In the genomic region with DNA sequence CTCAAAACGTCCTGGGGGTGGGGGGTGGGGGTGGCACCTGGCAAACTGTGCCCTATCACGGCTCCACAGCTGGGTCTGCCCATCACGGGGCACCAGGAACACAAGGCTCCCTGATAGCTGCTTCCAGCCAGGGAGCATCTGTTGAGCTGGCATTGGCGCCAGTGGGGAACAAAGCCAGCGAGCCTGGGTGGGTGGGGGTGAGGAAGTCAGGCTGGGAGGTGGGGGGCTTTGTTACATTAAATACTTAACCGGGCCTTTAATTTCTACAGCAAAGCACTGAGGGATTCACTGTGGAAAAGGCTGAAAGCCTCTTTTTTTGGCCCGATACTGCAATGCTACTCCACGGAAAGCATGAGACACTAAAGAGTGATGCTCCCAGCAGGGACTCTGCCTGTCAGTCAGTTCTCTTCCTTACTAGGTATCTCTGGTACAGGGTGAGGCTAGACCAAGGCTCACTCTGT, we compare ENCODE assay signal across 11 mouse cellular contexts. TPM values are rescaled to one million over a fixed set of nuclear protein-coding genes. Genes with fewer than 3 reads are reported as not detected.
DNase-seq lines count a peak whose midpoint lies in the region; ATAC-seq and TF ChIP-seq lines count a peak whose summit lies in the region.
"Had no signal": no experiment of that assay in that cellular context is flagged by ENCODE, and none has a peak within 500 bp of the region (broad histone marks: within the 10 kb centered on the region; RNA-seq: fewer than 3 reads in every experiment).

No protein-coding gene starts in this region.

- H3K4me2 ChIP-seq in heart, embryonic 11.5 days: no peak overlapping the region
- H3K4me2 ChIP-seq in midbrain, embryonic 14.5 days (ENCODE audit: low read length): peak overlapping the region; percentile 9; the same call in 1 of the 2 replicates
- H3K4me2 ChIP-seq in midbrain, embryonic 16.5 days (ENCODE audit: low read length): no peak overlapping the region
- peak overlapping the region; percentile 8; the same call in 1 of the 2 replicates for H3K4me2 ChIP-seq in forebrain, embryonic 12.5 days
- H3K4me2 ChIP-seq in myocyte (ENCODE audit: low read depth): no peak overlapping the region

- H3K27ac ChIP-seq in heart, embryonic 11.5 days (ENCODE audit: low read depth, low read length): no peak overlapping the region
- H3K27ac ChIP-seq in midbrain, embryonic 14.5 days (replicated peaks; ENCODE audit: low read depth, low read length): peak overlapping the region; percentile 45
- no peak overlapping the region for H3K27ac ChIP-seq in midbrain, embryonic 16.5 days (ENCODE audit: low read length)
- peak overlapping the region; percentile 56; the same call in 1 of the 2 replicates for H3K27ac ChIP-seq in forebrain, embryonic 12.5 days

- no peak overlapping the region for H3K9ac ChIP-seq in heart, embryonic 11.5 days (ENCODE audit: low read depth, low read length)
- no peak overlapping the region for H3K9ac ChIP-seq in midbrain, embryonic 14.5 days (replicated peaks; ENCODE audit: low read length)
- H3K9ac ChIP-seq in midbrain, embryonic 16.5 days (ENCODE audit: low read depth, low read length): no peak overlapping the region
- no peak overlapping the region for H3K9ac ChIP-seq in forebrain, embryonic 12.5 days
- H3K9ac ChIP-seq: lung, embryonic 15.5 days had no signal

- no peak overlapping the region for H3K4me3 ChIP-seq in heart, embryonic 11.5 days (ENCODE audit: low read depth, low read length)
- no peak overlapping the region for H3K4me3 ChIP-seq in midbrain, embryonic 14.5 days (replicated peaks; ENCODE audit: low read depth, low read length)
- no peak overlapping the region for H3K4me3 ChIP-seq in midbrain, embryonic 16.5 days (ENCODE audit: low read depth, low read length)
- H3K4me3 ChIP-seq in forebrain, embryonic 12.5 days (replicated peaks): no peak overlapping the region
- H3K4me3 ChIP-seq in myocyte: no peak overlapping the region
- H3K4me3 ChIP-seq: lung, embryonic 15.5 days had no signal

- no peaks in the 10 kb centered on the region for H3K27me3 ChIP-seq in heart, embryonic 11.5 days (ENCODE audit: control insufficient read depth, insufficient read depth, low read length)
- H3K27me3 ChIP-seq in midbrain, embryonic 14.5 days (ENCODE audit: control insufficient read depth, insufficient read depth, low read length): no peaks in the 10 kb centered on the region
- no peaks in the 10 kb centered on the region for H3K27me3 ChIP-seq in midbrain, embryonic 16.5 days (ENCODE audit: control insufficient read depth, insufficient read depth, low read depth, low read length)
- no peaks in the 10 kb centered on the region for H3K27me3 ChIP-seq in forebrain, embryonic 12.5 days
- H3K27me3 ChIP-seq in myocyte (ENCODE audit: control insufficient read depth, insufficient read depth, insufficient read length): no peaks in the 10 kb centered on the region
- H3K27me3 ChIP-seq: lung, embryonic 15.5 days had no signal

- no peaks in the 10 kb centered on the region for H3K79me2 ChIP-seq in myocyte (ENCODE audit: control insufficient read depth, insufficient read depth)

- peak; percentile 95 for DNase-seq in heart, adult 11 months
- DNase-seq in midbrain, embryonic 14.5 days: peak; percentile 40
- DNase-seq in right cerebral cortex, postnatal 4 days: no peak
- DNase-seq in c-Kit-positive CD71-positive TER-119-positive erythroid progenitor cells, embryonic 14.5 days (ENCODE audit: low spot score): no peak
- DNase-seq: kidney, adult 8-10 months; thymus, adult 2 months had no signal

- H3K36me3 ChIP-seq in heart, embryonic 11.5 days (ENCODE audit: control insufficient read depth, insufficient read depth, low read length): no peaks in the 10 kb centered on the region
- H3K36me3 ChIP-seq in midbrain, embryonic 14.5 days (ENCODE audit: control insufficient read depth, insufficient read depth, low read length): no peaks in the 10 kb centered on the region
- H3K36me3 ChIP-seq in midbrain, embryonic 16.5 days (ENCODE audit: control insufficient read depth, insufficient read depth, low read length): peaks cover 2% of the 10 kb centered on the region; the same call in 1 of the 2 replicates
- no peaks in the 10 kb centered on the region for H3K36me3 ChIP-seq in forebrain, embryonic 12.5 days (replicated peaks)
- H3K36me3 ChIP-seq in myocyte (ENCODE audit: control insufficient read depth, insufficient read depth): no peaks in the 10 kb centered on the region
- H3K36me3 ChIP-seq: lung, embryonic 15.5 days had no signal

- TF ChIP-seq POLR2A in myocyte (IDR thresholded peaks at IDR 0.05; ENCODE audit: insufficient read length, low read depth): no peak

- H3K4me1 ChIP-seq in heart, embryonic 11.5 days (ENCODE audit: control insufficient read depth, insufficient read depth, low read length): peaks cover 21% of the 10 kb centered on the region
- peaks cover 43% of the 10 kb centered on the region for H3K4me1 ChIP-seq in midbrain, embryonic 14.5 days (ENCODE audit: control insufficient read depth, insufficient read depth, low read length)
- H3K4me1 ChIP-seq in midbrain, embryonic 16.5 days (ENCODE audit: control insufficient read depth, insufficient read depth, low read length): peaks cover 47% of the 10 kb centered on the region
- peaks cover 50% of the 10 kb centered on the region for H3K4me1 ChIP-seq in forebrain, embryonic 12.5 days

- ATAC-seq in heart, embryonic 11.5 days (replicated peaks; ENCODE audit: insufficient number of reproducible peaks, low FRiP score, low TSS enrichment): no peak
- no peak for ATAC-seq in midbrain, embryonic 14.5 days (ENCODE audit: low FRiP score, low TSS enrichment)
- ATAC-seq in midbrain, embryonic 16.5 days: no peak
- ATAC-seq in forebrain, embryonic 12.5 days (ENCODE audit: low FRiP score): no peak

- 33% methylated on average over 8 of the region's 8 CpGs for WGBS in heart, embryonic 11.5 days (ENCODE audit: insufficient replicate concordance)
- WGBS in midbrain, embryonic 14.5 days: 44% methylated on average over 8 of the region's 8 CpGs
- WGBS in midbrain, embryonic 16.5 days: 37% methylated on average over 8 of the region's 8 CpGs
- WGBS in forebrain, embryonic 12.5 days: 58% methylated on average over 8 of the region's 8 CpGs

- H3ac ChIP-seq in myocyte (ENCODE audit: control insufficient read depth, insufficient read length): no peak overlapping the region

- H3K9me3 ChIP-seq in heart, embryonic 11.5 days (replicated peaks; ENCODE audit: control insufficient read depth, low read length): no peaks in the 10 kb centered on the region
- H3K9me3 ChIP-seq in midbrain, embryonic 14.5 days (ENCODE audit: control insufficient read depth, low read length): no peaks in the 10 kb centered on the region
- no peaks in the 10 kb centered on the region for H3K9me3 ChIP-seq in midbrain, embryonic 16.5 days (replicated peaks; ENCODE audit: control insufficient read depth, low read length, poor library complexity, severe bottlenecking)
- no peaks in the 10 kb centered on the region for H3K9me3 ChIP-seq in forebrain, embryonic 12.5 days
- H3K9me3 ChIP-seq: lung, embryonic 15.5 days had no signal

TF ChIP-seq in myocyte, 11 proteins besides CTCF, POLR2A, EP300 and RAD21 (continues in another document):
- TF ChIP-seq CEBPB (IDR thresholded peaks at IDR 0.05; ENCODE audit: insufficient read depth, poor library complexity, severe bottlenecking) (no peak), TCF12 (IDR thresholded peaks at IDR 0.05; ENCODE audit: insufficient read depth, poor library complexity, severe bottlenecking) (no peak), MYOG (IDR thresholded peaks at IDR 0.05; ENCODE audit: control insufficient read depth in 1 of 3, insufficient read depth in 1 of 3, insufficient read length in 2 of 3, low read depth in 2 of 3) (no peak), TCF3 (IDR thresholded peaks at IDR 0.05; ENCODE audit: insufficient read length, low read depth) (no peak), MYOD1 (IDR thresholded peaks at IDR 0.05; ENCODE audit: control insufficient read depth in 1 of 3, insufficient read length in 2 of 3, low read depth in 2 of 3) (peak in 2 of 3 experiments; percentile 32 to 41)

RNA-seq across cellular contexts. Expression of gene Dixdc1, which starts 16.8 kb away (rescaled TPM):
- 7.3 and 7.5 TPM in 2 replicates for polyA plus RNA-seq in heart, embryonic 11.5 days (2014; fragmentation: Nextera tagmentation; extraction: Ambion mirVana)
- 31.5 and 35.1 TPM in 2 replicates for polyA plus RNA-seq in midbrain, embryonic 14.5 days (2014; fragmentation: Nextera tagmentation; extraction: Ambion mirVana)
- polyA plus RNA-seq in midbrain, embryonic 16.5 days (2015; fragmentation: Nextera tagmentation; extraction: Ambion mirVana): 37.8 and 41.0 TPM in 2 replicates
- 18.2 and 18.6 TPM in 2 replicates for polyA plus RNA-seq in forebrain, embryonic 12.5 days (2016; fragmentation: Nextera tagmentation; extraction: Ambion mirVana)
- 1.1 TPM for polyA plus RNA-seq in myocyte (2012; fragmentation: generic; extraction: Trizol)

RNA-seq across cellular contexts. Expression of gene 2310030G06Rik, which starts 23.9 kb away (rescaled TPM):
- polyA plus RNA-seq in heart, embryonic 11.5 days (2014; fragmentation: Nextera tagmentation; extraction: Ambion mirVana): 7.7 and 9.4 TPM in 2 replicates
- 0.89 and 1.1 TPM in 2 replicates for polyA plus RNA-seq in midbrain, embryonic 14.5 days (2014; fragmentation: Nextera tagmentation; extraction: Ambion mirVana)
- polyA plus RNA-seq in midbrain, embryonic 16.5 days (2015; fragmentation: Nextera tagmentation; extraction: Ambion mirVana): 1.2 and 2.5 TPM in 2 replicates
- polyA plus RNA-seq in forebrain, embryonic 12.5 days (2016; fragmentation: Nextera tagmentation; extraction: Ambion mirVana): 0.88 and 1.6 TPM in 2 replicates
- polyA plus RNA-seq in myocyte (2012; fragmentation: generic; extraction: Trizol): 1.1 TPM

RNA-seq across cellular contexts. Expression of gene Cryab, which starts 28.6 kb away (rescaled TPM):
- polyA plus RNA-seq in heart, embryonic 11.5 days (2014; fragmentation: Nextera tagmentation; extraction: Ambion mirVana): 841 and 878 TPM in 2 replicates
- polyA plus RNA-seq in midbrain, embryonic 14.5 days (2014; fragmentation: Nextera tagmentation; extraction: Ambion mirVana): 2.5 and 3.7 TPM in 2 replicates
- polyA plus RNA-seq in midbrain, embryonic 16.5 days (2015; fragmentation: Nextera tagmentation; extraction: Ambion mirVana): 8.1 and 9.1 TPM in 2 replicates
- 3.9 and 6.5 TPM in 2 replicates for polyA plus RNA-seq in forebrain, embryonic 12.5 days (2016; fragmentation: Nextera tagmentation; extraction: Ambion mirVana)
- polyA plus RNA-seq in myocyte (2012; fragmentation: generic; extraction: Trizol): 915 TPM

RNA-seq across cellular contexts. Expression of gene Hspb2, which starts 29.7 kb away (rescaled TPM):
- polyA plus RNA-seq in heart, embryonic 11.5 days (2014; fragmentation: Nextera tagmentation; extraction: Ambion mirVana): 319 and 338 TPM in 2 replicates
- 1.5 TPM in 1 of 2 replicates, not detected in the other for polyA plus RNA-seq in midbrain, embryonic 14.5 days (2014; fragmentation: Nextera tagmentation; extraction: Ambion mirVana)
- polyA plus RNA-seq in midbrain, embryonic 16.5 days (2015; fragmentation: Nextera tagmentation; extraction: Ambion mirVana): 0.84 and 0.91 TPM in 2 replicates
- polyA plus RNA-seq in forebrain, embryonic 12.5 days (2016; fragmentation: Nextera tagmentation; extraction: Ambion mirVana): 0.54 TPM in 1 of 2 replicates, not detected in the other
- polyA plus RNA-seq in myocyte (2012; fragmentation: generic; extraction: Trizol): 249 TPM

RNA-seq across cellular contexts. Expression of gene Fdxacb1, which starts 45.6 kb away (rescaled TPM):
- polyA plus RNA-seq in heart, embryonic 11.5 days (2014; fragmentation: Nextera tagmentation; extraction: Ambion mirVana): 9.8 and 9.9 TPM in 2 replicates
- polyA plus RNA-seq in midbrain, embryonic 14.5 days (2014; fragmentation: Nextera tagmentation; extraction: Ambion mirVana): 12.5 and 14.3 TPM in 2 replicates
- 10.7 and 11.7 TPM in 2 replicates for polyA plus RNA-seq in midbrain, embryonic 16.5 days (2015; fragmentation: Nextera tagmentation; extraction: Ambion mirVana)
- 10.6 and 11.7 TPM in 2 replicates for polyA plus RNA-seq in forebrain, embryonic 12.5 days (2016; fragmentation: Nextera tagmentation; extraction: Ambion mirVana)
- polyA plus RNA-seq in myocyte (2012; fragmentation: generic; extraction: Trizol): 3.6 TPM

Comparison
In these comparisons a context has a peak if more than half of its experiments do, and no peak if none do; other contexts are left out.
1. H3K27ac ChIP-seq: peak in midbrain, embryonic 14.5 days (single experiment) and forebrain, embryonic 12.5 days (single experiment); none in heart, embryonic 11.5 days (single experiment) and midbrain, embryonic 16.5 days (single experiment).
2. H3K4me2 ChIP-seq: peak in midbrain, embryonic 14.5 days (single experiment) and forebrain, embryonic 12.5 days (single experiment); none in heart, embryonic 11.5 days (single experiment), midbrain, embryonic 16.5 days (single experiment) and myocyte (single experiment).
3. DNase-seq: peak in heart, adult 11 months (single experiment) and midbrain, embryonic 14.5 days (single experiment); none in right cerebral cortex, postnatal 4 days (single experiment) and c-Kit-positive CD71-positive TER-119-positive erythroid progenitor cells, embryonic 14.5 days (single experiment).
4. RNA of gene Cryab, which starts 28.6 kb away (polyA plus RNA-seq): 915 TPM in myocyte (single experiment) and 841 to 878 TPM in heart, embryonic 11.5 days; 8.1 to 9.1 TPM in midbrain, embryonic 16.5 days, 3.9 to 6.5 TPM in forebrain, embryonic 12.5 days and 2.5 to 3.7 TPM in midbrain, embryonic 14.5 days; every median in the first group is over 10 times any median in the second.